Mouse (Mus musculus): ENCODE data around the gene Foxk1. TPM values are rescaled to one million over a fixed set of nuclear protein-coding genes. Genes with fewer than 3 reads are reported as not detected.

Foxk1 gene
- polyA plus RNA-seq, 1 experiment from 2014 or later: 1.9 TPM

GRCm38 (mm10) chr5:142443994-142444393, 42.7 kb downstream of the Foxk1 start:
- 70% methylated on average over 14 of the region's 14 CpGs for WGBS
- ATAC-seq: no peak
- peak overlapping the region; percentile 61; the same call in 1 of the 2 replicates for H3K27ac ChIP-seq (ENCODE audit: low read length)
- 0 out of 2 replicates have a peak overlapping the region, but pooled peaks have one; percentile 20 for H3K9ac ChIP-seq (ENCODE audit: low read depth, low read length)
- H3K4me1 ChIP-seq (ENCODE audit: control insufficient read depth, insufficient read depth, low read length): peaks cover 64% of the 10 kb centered on the region
- H3K4me3 ChIP-seq (ENCODE audit: low read length): no peak overlapping the region
- no peak overlapping the region for H3K4me2 ChIP-seq (ENCODE audit: low read depth, low read length)
- peaks cover 3% of the 10 kb centered on the region; the same call in 1 of the 2 replicates for H3K36me3 ChIP-seq (ENCODE audit: control insufficient read depth, insufficient read depth, low read length)
- H3K9me3 ChIP-seq (ENCODE audit: control insufficient read depth, low read length): no peaks in the 10 kb centered on the region
- no peaks in the 10 kb centered on the region for H3K27me3 ChIP-seq (replicated peaks; ENCODE audit: control insufficient read depth, insufficient read depth, low read length)

- Histone ChIP-seq H3K4me3 (ENCODE audit: low read length) (no peak overlapping the region), H3K4me1 (ENCODE audit: control insufficient read depth, insufficient read depth, low read length) (peaks cover 55% of the 10 kb centered on the region), H3K9ac (ENCODE audit: low read depth, low read length) (peak overlapping the region; percentile 20), H3K27ac (ENCODE audit: low read length) (peak overlapping the region; percentile 69), H3K27me3 (replicated peaks; ENCODE audit: control insufficient read depth, insufficient read depth, low read length) (no peaks in the 10 kb centered on the region), H3K4me2 (ENCODE audit: low read depth, low read length) (no peak overlapping the region), H3K9me3 (ENCODE audit: control insufficient read depth, low read length) (no peaks in the 10 kb centered on the region), H3K36me3 (ENCODE audit: control insufficient read depth, insufficient read depth, low read length) (peaks cover 3% of the 10 kb centered on the region)
- 53% methylated on average over 11 of the region's 11 CpGs for WGBS
- ATAC-seq: peak; percentile 56
These were observed 43.7 kb downstream of the Foxk1 start for GRCm38 (mm10) chr5:142444791-142445531.

GRCm38 (mm10) chr5:142445709-142446108, 44.4 kb downstream of the Foxk1 start:
- H3K9ac ChIP-seq (ENCODE audit: low read depth, low read length): peak overlapping the region; percentile 20; the same call in 1 of the 2 replicates
- no peak for ATAC-seq
- H3K27me3 ChIP-seq (replicated peaks; ENCODE audit: control insufficient read depth, insufficient read depth, low read length): no peaks in the 10 kb centered on the region
- H3K4me1 ChIP-seq (ENCODE audit: control insufficient read depth, insufficient read depth, low read length): peaks cover 52% of the 10 kb centered on the region
- 59% methylated on average over 8 of the region's 8 CpGs for WGBS
- peaks cover 10% of the 10 kb centered on the region for H3K36me3 ChIP-seq (ENCODE audit: control insufficient read depth, insufficient read depth, low read length)
- no peak overlapping the region for H3K4me3 ChIP-seq (ENCODE audit: low read length)
- H3K4me2 ChIP-seq (ENCODE audit: low read depth, low read length): no peak overlapping the region
- H3K9me3 ChIP-seq (ENCODE audit: control insufficient read depth, low read length): no peaks in the 10 kb centered on the region
- peak overlapping the region; percentile 14; the same call in 1 of the 2 replicates for H3K27ac ChIP-seq (ENCODE audit: low read length)

- H3K9me3 ChIP-seq (ENCODE audit: control insufficient read depth, low read length): no peaks in the 10 kb centered on the region
- peaks cover 32% of the 10 kb centered on the region for H3K4me1 ChIP-seq (ENCODE audit: control insufficient read depth, insufficient read depth, low read length)
- peaks cover 18% of the 10 kb centered on the region for H3K36me3 ChIP-seq (ENCODE audit: control insufficient read depth, insufficient read depth, low read length)
- no peak overlapping the region for H3K27ac ChIP-seq (ENCODE audit: low read length)
- H3K4me3 ChIP-seq (ENCODE audit: low read length): no peak overlapping the region
- no peaks in the 10 kb centered on the region for H3K27me3 ChIP-seq (replicated peaks; ENCODE audit: control insufficient read depth, insufficient read depth, low read length)
- H3K4me2 ChIP-seq (ENCODE audit: low read depth, low read length): no peak overlapping the region
- no peak overlapping the region for H3K9ac ChIP-seq (ENCODE audit: low read depth, low read length)
- WGBS: 13% methylated on average over 9 of the region's 9 CpGs
- ATAC-seq: peak; percentile 31
These were observed 46.8 kb downstream of the Foxk1 start for GRCm38 (mm10) chr5:142448076-142448475.

GRCm38 (mm10) chr5:142448623-142449022, 47.3 kb downstream of the Foxk1 start:
- H3K27ac ChIP-seq (ENCODE audit: low read length): no peak overlapping the region
- peaks cover 28% of the 10 kb centered on the region for H3K4me1 ChIP-seq (ENCODE audit: control insufficient read depth, insufficient read depth, low read length)
- no peak overlapping the region for H3K4me2 ChIP-seq (ENCODE audit: low read depth, low read length)
- H3K27me3 ChIP-seq (replicated peaks; ENCODE audit: control insufficient read depth, insufficient read depth, low read length): no peaks in the 10 kb centered on the region
- ATAC-seq: no peak
- peaks cover 21% of the 10 kb centered on the region for H3K36me3 ChIP-seq (ENCODE audit: control insufficient read depth, insufficient read depth, low read length)
- no peak overlapping the region for H3K4me3 ChIP-seq (ENCODE audit: low read length)
- 63% methylated on average over 12 of the region's 12 CpGs for WGBS
- H3K9me3 ChIP-seq (ENCODE audit: control insufficient read depth, low read length): no peaks in the 10 kb centered on the region
- H3K9ac ChIP-seq (ENCODE audit: low read depth, low read length): no peak overlapping the region

GRCm38 (mm10) chr5:142450846-142451245, 49.5 kb downstream of the Foxk1 start:
- Histone ChIP-seq H3K27ac (ENCODE audit: low read length) (no peak overlapping the region), H3K4me1 (ENCODE audit: control insufficient read depth, insufficient read depth, low read length) (peaks cover 6% of the 10 kb centered on the region), H3K27me3 (replicated peaks; ENCODE audit: control insufficient read depth, insufficient read depth, low read length) (no peaks in the 10 kb centered on the region), H3K4me2 (ENCODE audit: low read depth, low read length) (no peak overlapping the region), H3K9me3 (ENCODE audit: control insufficient read depth, low read length) (no peaks in the 10 kb centered on the region), H3K9ac (ENCODE audit: low read depth, low read length) (no peak overlapping the region), H3K4me3 (ENCODE audit: low read length) (no peak overlapping the region), H3K36me3 (ENCODE audit: control insufficient read depth, insufficient read depth, low read length) (peaks cover 27% of the 10 kb centered on the region)
- WGBS: 91% methylated on average over 9 of the region's 9 CpGs
- no peak for ATAC-seq

- 23% methylated on average over 1 of the region's 1 CpGs for WGBS
- peaks cover 27% of the 10 kb centered on the region for H3K36me3 ChIP-seq (ENCODE audit: control insufficient read depth, insufficient read depth, low read length)
- ATAC-seq: peak; percentile 24; the same call in 1 of the 2 replicates
These were observed 50.5 kb downstream of the Foxk1 start for GRCm38 (mm10) chr5:142451759-142452158.

GRCm38 (mm10) chr5:142453742-142454141, 52.4 kb downstream of the Foxk1 start:
- Histone ChIP-seq H3K9ac (ENCODE audit: low read depth, low read length) (no peak overlapping the region), H3K36me3 (ENCODE audit: control insufficient read depth, insufficient read depth, low read length) (peaks cover 31% of the 10 kb centered on the region), H3K4me2 (ENCODE audit: low read depth, low read length) (no peak overlapping the region), H3K27me3 (replicated peaks; ENCODE audit: control insufficient read depth, insufficient read depth, low read length) (no peaks in the 10 kb centered on the region), H3K4me1 (ENCODE audit: control insufficient read depth, insufficient read depth, low read length) (peaks cover 2% of the 10 kb centered on the region; the same call in 1 of the 2 replicates), H3K9me3 (ENCODE audit: control insufficient read depth, low read length) (no peaks in the 10 kb centered on the region), H3K4me3 (ENCODE audit: low read length) (no peak overlapping the region), H3K27ac (ENCODE audit: low read length) (no peak overlapping the region)
- 94% methylated on average over 13 of the region's 13 CpGs for WGBS
- no peak for ATAC-seq

More at GRCm38 (mm10) chr5:142451759-142452158, 50.5 kb downstream of the Foxk1 start:
- Histone ChIP-seq H3K4me1 (ENCODE audit: control insufficient read depth, insufficient read depth, low read length) (peaks cover 5% of the 10 kb centered on the region), H3K9me3 (ENCODE audit: control insufficient read depth, low read length) (no peaks in the 10 kb centered on the region), H3K9ac (ENCODE audit: low read depth, low read length) (no peak overlapping the region), H3K4me3 (ENCODE audit: low read length) (no peak overlapping the region), H3K27ac (ENCODE audit: low read length) (no peak overlapping the region), H3K4me2 (ENCODE audit: low read depth, low read length) (no peak overlapping the region), H3K27me3 (replicated peaks; ENCODE audit: control insufficient read depth, insufficient read depth, low read length) (no peaks in the 10 kb centered on the region)

- H3K36me3 ChIP-seq (ENCODE audit: control insufficient read depth, insufficient read depth, low read length): peaks cover 18% of the 10 kb centered on the region
- no peak overlapping the region for H3K4me2 ChIP-seq (ENCODE audit: low read depth, low read length)
- H3K9ac ChIP-seq (ENCODE audit: low read depth, low read length): 0 out of 2 replicates have a peak overlapping the region, but pooled peaks have one; percentile 14
- no peaks in the 10 kb centered on the region for H3K9me3 ChIP-seq (ENCODE audit: control insufficient read depth, low read length)
- H3K27me3 ChIP-seq (replicated peaks; ENCODE audit: control insufficient read depth, insufficient read depth, low read length): no peaks in the 10 kb centered on the region
- H3K4me1 ChIP-seq (ENCODE audit: control insufficient read depth, insufficient read depth, low read length): peaks cover 13% of the 10 kb centered on the region
- 68% methylated on average over 15 of the region's 15 CpGs for WGBS
- ATAC-seq: no peak
- H3K4me3 ChIP-seq (ENCODE audit: low read length): no peak overlapping the region
- no peak overlapping the region for H3K27ac ChIP-seq (ENCODE audit: low read length)
These were observed 55.0 kb downstream of the Foxk1 start for GRCm38 (mm10) chr5:142456318-142456717.
